Mouse (Mus musculus): Measurements from ENCODE around the gene Tasp1.
"Not testable (repeated sequence)": the region's sequence is repeated elsewhere in the genome, so short reads cannot be mapped to it uniquely, and the experiment has no call there.

The Tasp1 gene

DNA sequence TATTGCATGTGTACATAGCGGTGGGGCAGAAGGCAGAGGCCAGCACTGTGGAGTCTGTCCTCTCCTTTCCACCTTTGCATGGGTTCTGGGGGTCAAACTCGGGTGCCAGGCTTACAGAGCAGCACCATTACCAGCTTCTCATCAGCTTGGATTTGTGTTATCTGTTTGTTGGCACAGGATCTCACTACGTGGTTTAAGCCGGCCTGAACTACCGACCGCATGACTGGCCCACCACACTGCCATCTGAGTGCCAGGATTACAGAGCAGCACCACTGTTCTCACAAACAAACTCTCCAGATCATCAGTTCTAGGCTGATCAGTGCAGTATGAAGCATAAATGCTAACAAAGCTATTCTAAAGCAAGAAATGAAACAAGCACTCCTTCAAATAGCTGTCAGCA lies 8.5 kb downstream of the Tasp1 start:
- no peak for DNase-seq (ENCODE audit: low read depth, low spot score)

DNA sequence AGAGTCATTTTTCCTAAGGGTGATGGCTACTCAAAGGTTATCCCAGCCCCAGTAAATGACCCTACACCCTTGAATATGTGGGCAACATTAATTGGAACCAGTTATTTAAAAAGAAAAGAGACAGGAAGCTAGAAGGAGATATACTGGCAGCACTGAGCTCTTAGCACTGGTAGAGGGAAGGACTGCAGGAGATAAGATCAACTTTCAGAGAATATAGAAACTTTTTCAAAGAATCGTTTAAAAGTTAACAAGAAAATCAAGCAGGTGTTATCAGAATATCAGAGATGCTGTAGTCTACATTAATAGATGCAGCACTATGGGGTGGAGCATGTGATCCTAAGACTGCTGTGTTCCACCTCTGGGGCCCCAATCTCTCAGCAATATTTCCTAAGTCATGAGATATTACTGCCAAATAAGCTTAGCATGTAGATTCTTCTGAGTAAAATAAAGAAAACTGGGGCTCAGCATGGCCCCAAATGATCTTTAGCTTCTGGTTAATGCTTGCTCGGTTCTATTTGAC lies 14.9 kb downstream of the Tasp1 start:
- no peak for DNase-seq (ENCODE audit: low read depth, low spot score)

DNA sequence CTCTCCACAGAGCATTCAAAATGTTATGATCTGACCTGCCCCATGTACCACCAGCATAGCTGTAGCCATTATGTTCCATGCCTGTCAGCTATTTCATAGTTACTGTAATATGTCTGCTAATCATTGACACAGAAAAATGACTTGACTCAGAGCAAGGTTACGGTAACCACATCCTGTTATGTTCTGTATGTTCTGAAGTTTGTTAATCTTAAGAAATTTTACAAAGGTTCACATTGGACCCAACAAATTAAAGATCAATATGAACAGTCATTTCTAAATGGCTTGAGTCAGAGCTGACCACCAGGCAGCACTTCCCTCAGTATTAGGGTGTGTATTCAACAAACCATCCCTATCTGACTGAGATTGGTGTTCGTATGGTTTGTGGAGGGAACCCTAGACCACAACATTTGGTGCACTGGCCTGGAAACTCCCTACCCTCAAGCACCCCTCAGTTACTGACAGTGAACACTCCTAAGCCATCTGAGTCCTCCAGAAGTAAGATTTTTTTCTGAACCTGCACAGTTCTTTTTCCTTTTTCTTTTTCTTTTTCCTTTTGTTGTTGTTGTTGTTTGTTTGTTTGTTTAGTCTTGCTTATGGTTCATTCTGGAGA lies 24.0 kb downstream of the Tasp1 start:
- DNase-seq (ENCODE audit: low read depth, low spot score), result no peak

DNA sequence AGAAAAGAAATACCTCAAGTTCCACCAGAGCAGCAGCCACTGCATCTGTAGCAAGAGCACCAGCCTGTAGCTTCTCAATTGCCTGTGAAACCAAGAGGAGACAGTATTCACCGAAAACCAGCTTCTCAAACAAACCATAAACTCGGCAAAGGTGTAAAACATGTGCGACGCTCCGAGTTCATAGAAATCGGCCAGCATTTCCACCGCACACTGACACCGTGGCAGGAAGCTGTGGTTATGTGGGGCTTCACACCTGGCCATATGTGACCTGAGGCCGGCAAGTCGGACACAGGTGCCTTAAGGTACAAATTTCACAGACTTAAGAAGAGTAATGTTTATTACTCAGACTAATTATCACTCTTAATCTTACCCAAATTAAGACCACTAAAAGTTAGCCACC lies 24.5 kb downstream of the Tasp1 start:
- DNase-seq (ENCODE audit: low read depth, low spot score), result no peak

- no peak for DNase-seq (ENCODE audit: low read depth, low spot score)
These were observed 29.1 kb downstream of the Tasp1 start for GRCm38 (mm10) chr2:140037459-140037858.

- no peak for DNase-seq (ENCODE audit: low read depth, low spot score)
These were observed 29.8 kb downstream of the Tasp1 start for GRCm38 (mm10) chr2:140036854-140037253.

DNA sequence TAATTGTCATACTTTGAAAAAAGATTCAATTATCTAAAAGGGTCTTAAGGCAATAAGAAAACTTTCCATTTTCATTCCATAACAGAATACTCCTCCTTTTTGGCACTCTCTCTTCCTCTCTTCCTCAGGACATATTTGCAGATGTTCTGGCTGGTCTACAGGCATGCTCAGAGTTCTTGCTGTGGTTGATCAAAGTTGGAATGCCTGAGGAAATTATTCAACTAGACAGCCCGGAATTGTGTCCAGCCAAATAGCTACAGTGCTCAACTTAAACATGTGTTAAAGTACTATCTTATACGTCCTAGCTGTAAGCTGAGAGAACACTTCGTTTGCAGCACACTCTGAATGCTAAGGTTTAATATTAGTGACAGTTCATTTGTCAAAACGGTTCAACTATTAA lies 41.7 kb downstream of the Tasp1 start:
- peak; percentile 7 for DNase-seq (ENCODE audit: low read depth, low spot score)

DNA sequence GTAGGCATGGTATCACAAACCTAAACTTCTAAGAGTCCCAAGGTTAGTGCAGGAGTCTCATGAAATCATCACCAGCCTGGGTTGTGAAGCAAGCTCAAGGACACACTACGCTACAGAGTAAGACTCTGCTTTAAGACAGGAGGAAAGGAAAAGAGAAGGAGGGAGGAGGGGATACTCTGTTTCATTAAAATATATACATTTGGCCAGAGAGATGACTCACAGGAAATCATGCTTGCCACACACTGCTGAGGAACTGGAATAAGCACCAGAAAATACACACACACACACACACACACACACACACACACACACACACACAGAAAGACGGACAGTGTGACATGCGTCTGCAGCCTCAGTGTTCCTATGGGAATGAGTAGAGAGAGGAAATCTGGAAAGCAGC lies 59.2 kb downstream of the Tasp1 start:
- DNase-seq (ENCODE audit: low read depth, low spot score), result no peak

DNA sequence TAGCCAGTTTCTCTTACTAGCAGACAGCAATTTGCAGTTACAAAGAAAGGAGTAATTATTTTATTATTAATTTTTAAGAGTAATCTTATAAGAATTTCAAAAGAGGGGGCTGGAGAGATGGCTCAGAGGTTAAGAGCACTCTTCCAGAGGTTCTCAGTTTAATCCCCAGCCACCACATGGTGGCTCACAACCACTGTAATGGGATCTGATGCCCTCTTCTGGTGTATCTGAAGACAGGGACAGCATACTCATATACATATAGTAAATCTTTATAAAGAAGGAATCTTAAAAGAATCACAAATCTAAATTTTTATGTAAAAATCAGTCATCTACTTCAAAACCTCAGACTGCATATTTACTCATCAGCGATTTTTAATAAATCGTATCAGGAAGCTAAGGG lies 68.4 kb downstream of the Tasp1 start:
- no peak for DNase-seq (ENCODE audit: low read depth, low spot score)

DNA sequence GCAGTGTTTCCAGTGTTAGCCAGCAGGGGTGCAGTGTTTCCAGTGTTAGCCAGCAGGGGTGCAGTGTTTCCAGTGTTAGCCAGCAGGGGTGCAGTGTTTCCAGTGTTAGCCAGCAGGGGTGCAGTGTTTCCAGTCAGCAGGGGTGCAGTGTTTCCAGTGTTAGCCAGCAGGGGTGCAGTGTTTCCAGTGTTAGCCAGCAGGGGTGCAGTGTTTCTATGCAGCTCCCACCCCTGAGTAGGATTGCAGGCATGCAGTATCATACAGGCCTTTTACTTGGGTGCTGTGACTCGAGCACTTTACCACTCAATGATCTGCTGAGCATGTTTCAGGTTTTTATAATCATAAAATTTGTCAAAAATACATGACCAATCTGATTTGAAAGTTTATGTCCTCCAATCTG lies 76.7 kb downstream of the Tasp1 start:
- not testable (repeated sequence) for DNase-seq (ENCODE audit: low read depth, low spot score)

- no peak for DNase-seq (ENCODE audit: low read depth, low spot score)
These were observed 99.2 kb downstream of the Tasp1 start for GRCm38 (mm10) chr2:139967451-139967850.

GRCm38 (mm10) chr2:139966288-139966687 lies 100.3 kb downstream of the Tasp1 start:
- DNase-seq (ENCODE audit: low read depth, low spot score), result peak; percentile 47

- DNase-seq (ENCODE audit: low read depth, low spot score), result no peak
These were observed 117.8 kb downstream of the Tasp1 start for GRCm38 (mm10) chr2:139948843-139949242.

DNA sequence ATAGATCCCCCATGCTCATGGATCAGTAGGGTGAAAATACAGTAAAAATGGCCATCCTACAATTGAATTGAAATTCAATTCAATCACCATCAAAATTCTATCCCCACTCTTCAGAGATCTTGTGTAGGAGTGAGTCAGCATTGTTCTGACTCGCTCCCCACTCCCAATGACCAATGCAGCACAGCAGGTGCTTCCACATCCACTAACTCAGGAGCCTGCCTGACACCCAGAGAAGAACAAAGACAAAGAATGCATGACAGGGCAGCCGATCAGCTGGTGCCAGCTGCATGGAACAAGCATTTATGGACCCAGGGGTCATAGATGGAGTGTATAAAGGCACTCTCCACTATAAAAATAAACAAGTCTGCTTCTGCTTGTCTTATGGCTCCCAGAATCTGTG lies 129.0 kb downstream of the Tasp1 start:
- DNase-seq (ENCODE audit: low read depth, low spot score), result no peak

DNA sequence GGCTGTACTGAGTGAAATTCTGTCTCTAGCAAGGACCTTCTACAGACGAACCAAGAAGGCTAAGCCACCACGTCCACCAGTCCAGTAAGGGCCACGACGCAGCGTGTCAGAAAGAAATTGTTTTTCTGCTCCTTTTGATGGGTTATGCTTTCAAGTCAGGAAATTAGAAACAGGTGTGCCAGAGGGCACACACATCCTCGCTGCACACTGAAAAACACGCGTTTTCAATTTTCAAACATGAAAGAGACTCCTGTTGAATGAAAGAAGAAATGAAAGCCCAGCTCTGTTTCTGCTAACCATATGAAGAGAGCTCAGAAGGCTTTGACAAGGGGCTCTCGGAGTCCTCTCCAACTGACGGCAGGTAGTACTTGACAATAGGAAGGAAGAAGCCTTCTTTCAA lies 132.0 kb downstream of the Tasp1 start:
- peak; percentile 41 for DNase-seq (ENCODE audit: low read depth, low spot score)

DNA sequence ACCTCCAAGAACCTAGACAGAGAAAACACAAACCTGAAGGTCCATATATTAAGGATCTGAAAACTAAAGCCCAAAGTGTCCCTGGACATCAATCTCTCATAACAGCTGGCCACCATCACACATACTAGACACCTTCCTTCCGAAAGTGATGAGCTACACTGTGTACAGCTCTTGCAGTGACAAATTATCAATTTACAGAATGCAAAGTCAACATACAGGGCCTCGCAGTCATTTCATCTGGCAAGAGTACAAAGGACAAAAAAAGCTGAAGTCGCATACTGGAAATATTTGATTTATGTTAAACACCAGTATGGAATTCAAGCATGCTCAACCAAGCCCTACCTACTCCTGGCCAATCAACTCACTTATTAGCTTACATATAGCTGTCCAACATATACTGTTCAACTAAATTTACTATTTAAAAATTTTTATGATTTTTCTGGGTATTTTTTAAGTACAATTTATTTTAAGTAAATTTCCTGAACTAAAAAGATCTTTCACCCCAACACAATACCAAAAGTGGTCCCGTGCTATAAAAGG lies 132.5 kb downstream of the Tasp1 start:
- no peak for DNase-seq (ENCODE audit: low read depth, low spot score)

GRCm38 (mm10) chr2:139932211-139932610 lies 134.4 kb downstream of the Tasp1 start:
- no peak for DNase-seq (ENCODE audit: low read depth, low spot score)

- DNase-seq (ENCODE audit: low read depth, low spot score), result no peak
These were observed 141.7 kb downstream of the Tasp1 start for GRCm38 (mm10) chr2:139924937-139925336.

- not testable (repeated sequence) for DNase-seq (ENCODE audit: low read depth, low spot score)
These were observed 145.2 kb downstream of the Tasp1 start for GRCm38 (mm10) chr2:139921395-139921794.

DNA sequence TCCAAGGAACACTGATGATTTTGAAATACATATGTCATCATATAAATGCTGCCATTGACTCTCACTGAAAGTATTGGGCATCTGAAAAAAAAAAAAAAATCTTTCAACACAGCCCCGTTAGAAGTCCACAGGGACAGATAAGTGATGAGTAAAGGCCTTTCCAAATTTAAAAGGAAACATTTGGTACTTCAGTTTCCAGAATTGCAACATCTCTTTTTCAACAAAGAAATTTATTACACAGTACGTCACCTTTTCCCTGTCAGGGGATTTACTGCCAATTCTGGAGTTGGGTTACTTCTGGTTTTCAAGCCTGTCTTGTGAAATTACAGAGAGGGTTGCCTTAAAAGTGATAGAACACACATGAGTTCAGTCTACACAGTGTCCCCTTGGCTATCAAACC lies 146.8 kb downstream of the Tasp1 start:
- DNase-seq (ENCODE audit: low read depth, low spot score), result no peak

GRCm38 (mm10) chr2:139906441-139907157 lies 160.0 kb downstream of the Tasp1 start:
- no peak for DNase-seq (ENCODE audit: low read depth, low spot score)

- no peak for DNase-seq (ENCODE audit: low read depth, low spot score)
These were observed 175.1 kb downstream of the Tasp1 start for GRCm38 (mm10) chr2:139891405-139892089.

Data from embryo, embryonic 11.5 days (tissue).